Mouse (Mus musculus) kidney, postnatal 0 days (tissue): Measurements from ENCODE around the gene Gfm1. TPM values are rescaled to one million over a fixed set of nuclear protein-coding genes. Genes with fewer than 3 reads are reported as not detected.

Experiments
- ATAC-seq: fragments of 200-750 bp; cut with Nextera tagmentation; replicated peaks from 2 replicates; pipeline ENCODE4 v1.8.0; 2017; ENCODE audit warnings: low read depth, moderate number of reproducible peaks, moderate TSS enrichment, moderate library complexity; ENCODE audit not compliant: low FRiP score
- DNase-seq: peaks from one replicate; pipeline ENCODE4 v3.0.0-alpha.2; 2016; ENCODE audit warnings: low spot score
- H3K27ac ChIP-seq: fragments of 300-500 bp; sonication (generic); 2 replicates; pipeline ENCODE4 v1.5.1; 2014; ENCODE audit warnings: mild to moderate bottlenecking
- H3K27me3 ChIP-seq: fragments of 300-500 bp; sonication (generic); 2 replicates; pipeline ENCODE4 v1.6.1; 2014; ENCODE audit warnings: low read length, mixed read lengths; ENCODE audit not compliant: insufficient read depth
- H3K36me3 ChIP-seq: fragments of 300-500 bp; sonication (generic); 2 replicates; pipeline ENCODE4 v1.6.1; 2014; ENCODE audit warnings: low read length, mixed read lengths; ENCODE audit not compliant: insufficient read depth
- H3K4me1 ChIP-seq: fragments of 300-500 bp; sonication (generic); replicated peaks from 2 replicates; pipeline ENCODE4 v1.6.1; 2014; ENCODE audit warnings: antibody characterized with exemption, low read length, mixed read lengths; ENCODE audit not compliant: insufficient read depth
- H3K4me2 ChIP-seq: fragments of 300-500 bp; sonication (generic); 2 replicates; pipeline ENCODE4 v1.6.1; 2014; ENCODE audit warnings: mild to moderate bottlenecking, low read length, moderate library complexity, mixed read lengths
- H3K4me3 ChIP-seq: fragments of 300-500 bp; sonication (generic); replicated peaks from 2 replicates; pipeline ENCODE4 v1.5.1; 2014; ENCODE audit warnings: low read depth, low read length
- H3K9ac ChIP-seq: fragments of 300-500 bp; sonication (generic); 2 replicates; pipeline ENCODE4 v1.6.1; 2014; ENCODE audit warnings: low read depth, low read length
- H3K9me3 ChIP-seq: fragments of 300-500 bp; sonication (generic); replicated peaks from 2 replicates; pipeline ENCODE4 v1.6.1; 2016; ENCODE audit warnings: low read length, inconsistent platforms, mixed read lengths
- CTCF ChIP-seq: IDR thresholded peaks from 2 replicates; pipeline ENCODE4 v1.5.1; 2016; ENCODE audit warnings: antibody characterized with exemption, low read depth, mild to moderate bottlenecking, moderate library complexity
- WGBS: fragments of 180-500 bp; shearing (Covaris S2); extraction: QIAGEN DNeasy Blood & Tissue Kit; methylation state at CpG from one replicate; pipeline ENCODE4 v1.1.7; 2014; 5-methylcytosine and 5-hydroxymethylcytosine counted together
- polyA plus RNA-seq: library from polyadenylated mRNA; unstranded; fragments of >200 nt; fragmentation: Nextera tagmentation; extraction: Ambion mirVana; gene quantifications from 2 replicates; pipeline ENCODE4 v1.2.1, GENCODE M21; 2015

Gene Gfm1
- polyA plus RNA-seq, 1 experiment from 2014 or later, result 59.1 TPM

- 93% methylated on average over 3 of the region's 3 CpGs for WGBS
Measured at GRCm38 (mm10) chr3:67459881-67460280, 30.0 kb downstream of the Gfm1 start.

GRCm38 (mm10) chr3:67462015-67462414 lies 32.1 kb downstream of the Gfm1 start:
- no peak overlapping the region for H3K27ac ChIP-seq
- WGBS, result 94% methylated on average over 7 of the region's 7 CpGs
- no peak for DNase-seq
- H3K9ac ChIP-seq, result no peak overlapping the region
- no peak for TF ChIP-seq CTCF
- ATAC-seq, result no peak
- no peak overlapping the region for H3K4me3 ChIP-seq
- H3K4me2 ChIP-seq, result 0 out of 2 replicates have a peak overlapping the region, but pooled peaks have one; percentile 93
- H3K36me3 ChIP-seq, result peaks cover 28% of the 10 kb centered on the region
- H3K27me3 ChIP-seq, result no peaks in the 10 kb centered on the region
- no peaks in the 10 kb centered on the region for H3K4me1 ChIP-seq
- no peaks in the 10 kb centered on the region for H3K9me3 ChIP-seq

More at GRCm38 (mm10) chr3:67459881-67460280, 30.0 kb downstream of the Gfm1 start:
- no peaks in the 10 kb centered on the region for H3K27me3 ChIP-seq
- DNase-seq (no peak), ATAC-seq (no peak)
- no peak overlapping the region for H3K9ac ChIP-seq
- no peak overlapping the region for H3K4me3 ChIP-seq
- no peak for TF ChIP-seq CTCF
- no peak overlapping the region for H3K4me2 ChIP-seq
- no peak overlapping the region for H3K27ac ChIP-seq
- no peaks in the 10 kb centered on the region for H3K4me1 ChIP-seq
- H3K36me3 ChIP-seq, result peaks cover 35% of the 10 kb centered on the region
- H3K9me3 ChIP-seq, result no peaks in the 10 kb centered on the region

GRCm38 (mm10) chr3:67462578-67462977 lies 32.7 kb downstream of the Gfm1 start:
- 0 out of 2 replicates have a peak overlapping the region, but pooled peaks have one; percentile 18 for H3K9ac ChIP-seq
- 30% methylated on average over 10 of the region's 10 CpGs for WGBS
- H3K4me2 ChIP-seq, result peak overlapping the region; percentile 93
- peak overlapping the region; percentile 65 for H3K4me3 ChIP-seq
- no peaks in the 10 kb centered on the region for H3K4me1 ChIP-seq
- DNase-seq, result peak; percentile 3
- no peaks in the 10 kb centered on the region for H3K27me3 ChIP-seq
- no peak for ATAC-seq
- H3K36me3 ChIP-seq, result peaks cover 23% of the 10 kb centered on the region
- no peaks in the 10 kb centered on the region for H3K9me3 ChIP-seq
- no peak for TF ChIP-seq CTCF
- H3K27ac ChIP-seq, result no peak overlapping the region

GRCm38 (mm10) chr3:67463001-67463400 lies 33.1 kb downstream of the Gfm1 start:
- peak overlapping the region; percentile 93 for H3K4me2 ChIP-seq
- no peaks in the 10 kb centered on the region for H3K9me3 ChIP-seq
- H3K27me3 ChIP-seq, result no peaks in the 10 kb centered on the region
- WGBS, result 1% methylated on average over 12 of the region's 12 CpGs
- H3K4me1 ChIP-seq, result no peaks in the 10 kb centered on the region
- no peak for TF ChIP-seq CTCF
- peak overlapping the region; percentile 84 for H3K27ac ChIP-seq
- H3K9ac ChIP-seq, result peak overlapping the region; percentile 70
- ATAC-seq (peak; percentile 40; the same call in 1 of the 2 replicates), DNase-seq (peak; percentile 22)
- H3K36me3 ChIP-seq, result peaks cover 22% of the 10 kb centered on the region
- H3K4me3 ChIP-seq, result peak overlapping the region; percentile 65

- Histone ChIP-seq H3K36me3 (peaks cover 25% of the 10 kb centered on the region), H3K4me3 (peak within 1 kb of the TSS; percentile 65), H3K9ac (peak within 1 kb of the TSS; percentile 70), H3K27me3 (no peaks in the 10 kb centered on the region), H3K9me3 (no peaks in the 10 kb centered on the region), H3K4me1 (no peaks in the 10 kb centered on the region), H3K27ac (peak within 1 kb of the TSS; percentile 84), H3K4me2 (peak within 1 kb of the TSS; percentile 93)
- ATAC-seq (peak; percentile 92), DNase-seq (peak; percentile 79)
- peak; percentile 52 for TF ChIP-seq CTCF
- 0% methylated on average over 41 of the region's 43 CpGs for WGBS
Measured at GRCm38 (mm10) chr3:67463450-67464372, 33.8 kb downstream of the Gfm1 start, which contains the start of gene Lxn. TSS of gene Lxn (minus strand) at chr3:67463926.

- Histone ChIP-seq H3K4me2 (no peak overlapping the region), H3K4me3 (no peak overlapping the region), H3K9ac (no peak overlapping the region), H3K9me3 (no peaks in the 10 kb centered on the region), H3K36me3 (peaks cover 16% of the 10 kb centered on the region; the same call in 1 of the 2 replicates), H3K27me3 (no peaks in the 10 kb centered on the region), H3K4me1 (no peaks in the 10 kb centered on the region), H3K27ac (no peak overlapping the region)
- WGBS, result 96% methylated on average over 5 of the region's 5 CpGs
- no peak for ATAC-seq
- DNase-seq, result no peak
- no peak for TF ChIP-seq CTCF
Measured at GRCm38 (mm10) chr3:67466576-67466975, 36.7 kb downstream of the Gfm1 start.
